Mouse (Mus musculus): ENCODE data around the gene R3hdm1.

DNA sequence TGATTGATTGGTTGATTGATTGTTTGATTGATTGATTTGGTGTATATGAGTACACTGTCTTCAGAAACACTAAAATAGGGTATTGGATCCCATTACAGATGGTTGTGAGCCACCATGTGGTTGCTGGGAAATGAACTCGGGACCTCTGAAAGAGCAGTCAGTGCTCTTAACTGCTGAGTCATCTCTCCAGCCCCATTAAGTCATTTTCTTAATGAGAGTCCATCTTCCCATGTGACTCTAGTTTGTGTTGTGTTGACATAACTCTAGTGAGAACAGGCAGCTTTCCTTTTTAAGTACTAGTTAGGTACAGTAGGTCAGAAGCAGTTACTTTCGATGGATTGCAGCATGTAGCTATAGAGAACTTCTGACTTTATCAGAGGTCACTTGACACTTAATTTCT, 88.3 kb downstream of the R3hdm1 start:
- no peak for TF ChIP-seq POLR2A (IDR thresholded peaks at IDR 0.05; ENCODE audit: insufficient read depth, low read depth, low read length)
- TF ChIP-seq CTCF (IDR thresholded peaks at IDR 0.05; ENCODE audit: insufficient read depth, low read depth, low read length) = no peak

Measured in olfactory bulb, adult 2 months (tissue).